Mouse (Mus musculus) MEL (cell line): ENCODE results near the gene Ppfia1. TPM values are rescaled to one million over a fixed set of nuclear protein-coding genes. Genes with fewer than 3 reads are reported as not detected.

Experiments
- DNase-seq: peaks from one replicate; pipeline ENCODE4 v3.0.0; 2011; ENCODE audit warnings: low read depth, low spot score
- H3K27ac ChIP-seq: 2 replicates; pipeline ENCODE4 v1.5.1; 2012; ENCODE audit warnings: low read depth, mild to moderate bottlenecking, control low read depth, low read length, moderate library complexity; ENCODE audit not compliant: control insufficient read depth
- H3K27me3 ChIP-seq, 2 experiments: fragments of 150-350 bp in 1 of 2; sonication (generic) in 1 of 2; 2 replicates each; pipeline ENCODE4 v1.6.1; 2012; ENCODE audit warnings: low read length in 2 of 2, mild to moderate bottlenecking in 2 of 2, improper control_type of control experiment in 1 of 2, moderate library complexity in 1 of 2; ENCODE audit not compliant: insufficient read depth in 2 of 2, control insufficient read depth in 1 of 2
- H3K36me3 ChIP-seq, 2 experiments: 2 replicates each; pipeline ENCODE4 v1.6.1; 2012 to 2014; ENCODE audit warnings: low read length in 2 of 2, improper control_type of control experiment in 1 of 2, inconsistent platforms in 1 of 2, mild to moderate bottlenecking in 1 of 2; ENCODE audit not compliant: insufficient read depth in 2 of 2, control insufficient read depth in 1 of 2
- H3K4me1 ChIP-seq, 2 experiments: fragments of 150-350 bp in 1 of 2; sonication (generic) in 1 of 2; 2 replicates each; pipeline ENCODE4 v1.6.1; 2012; ENCODE audit warnings: low read length in 2 of 2, improper control_type of control experiment in 1 of 2, mild to moderate bottlenecking in 1 of 2; ENCODE audit not compliant: insufficient read depth in 2 of 2, control insufficient read depth in 1 of 2
- H3K4me3 ChIP-seq, 2 experiments: fragments of 150-350 bp in 1 of 2; sonication (generic) in 1 of 2; 2 replicates each; pipeline ENCODE4 v1.5.1; 2012; ENCODE audit warnings: low read depth in 2 of 2, low read length in 2 of 2, mild to moderate bottlenecking in 2 of 2, moderate library complexity in 2 of 2, control low read depth in 1 of 2, improper control_type of control experiment in 1 of 2; ENCODE audit not compliant: control insufficient read depth in 1 of 2, insufficient read depth in 1 of 2
- H3K79me2 ChIP-seq: 2 replicates; pipeline ENCODE4 v1.6.1; 2012; ENCODE audit warnings: mild to moderate bottlenecking, low read length, moderate library complexity; ENCODE audit not compliant: control insufficient read depth, poor library complexity, insufficient read depth
- H3K9ac ChIP-seq: 2 replicates; pipeline ENCODE4 v1.6.1; 2012; ENCODE audit warnings: low read depth, mild to moderate bottlenecking, control low read depth, low read length, moderate library complexity; ENCODE audit not compliant: control insufficient read depth, poor library complexity, severe bottlenecking
- H3K9me3 ChIP-seq: fragments of 150-350 bp; sonication (generic); replicated peaks from 2 replicates; pipeline ENCODE4 v1.6.1; 2012; ENCODE audit warnings: mild to moderate bottlenecking, low read length, improper control_type of control experiment, moderate library complexity; ENCODE audit not compliant: insufficient read depth
- CHD2 ChIP-seq: IDR thresholded peaks from 2 replicates; pipeline ENCODE4 v1.6.1; 2011; ENCODE audit warnings: low read length, improper control_type of control experiment
- CTCF ChIP-seq, 3 experiments: IDR thresholded peaks in 2 of 3; conservative IDR thresholded peaks in 1 of 3; 2 replicates each; pipeline ENCODE4 v1.5.1; 2011 to 2012; ENCODE audit warnings: low read length in 3 of 3, low read depth in 2 of 3, mild to moderate bottlenecking in 2 of 3, improper control_type of control experiment in 1 of 3, inconsistent platforms in 1 of 3, mixed read lengths in 1 of 3, moderate library complexity in 1 of 3; ENCODE audit not compliant: control insufficient read depth in 1 of 3, insufficient read depth in 1 of 3, poor library complexity in 1 of 3, severe bottlenecking in 1 of 3
- E2F4 ChIP-seq: IDR thresholded peaks from 2 replicates; pipeline ENCODE4 v1.6.1; 2011; ENCODE audit warnings: low read depth, low read length, improper control_type of control experiment, borderline replicate concordance
- ELF1 ChIP-seq: IDR thresholded peaks from 2 replicates; pipeline ENCODE4 v1.6.1; 2014; ENCODE audit warnings: low read depth, mild to moderate bottlenecking, inconsistent platforms, low read length, improper control_type of control experiment, moderate library complexity
- GABPA ChIP-seq: IDR thresholded peaks from 2 replicates; pipeline ENCODE4 v1.6.1; 2012; ENCODE audit warnings: low read depth, mild to moderate bottlenecking, inconsistent platforms, low read length, improper control_type of control experiment, moderate library complexity
- GATA1 ChIP-seq: IDR thresholded peaks from 2 replicates; pipeline ENCODE4 v1.6.1; 2011; ENCODE audit warnings: low read depth, low read length, improper control_type of control experiment
- HCFC1 ChIP-seq: IDR thresholded peaks from 2 replicates; pipeline ENCODE4 v1.6.1; 2012; ENCODE audit warnings: low read depth, mild to moderate bottlenecking, inconsistent platforms, low read length, improper control_type of control experiment, moderate library complexity
- MAFK ChIP-seq: IDR thresholded peaks from 2 replicates; pipeline ENCODE4 v1.6.1; 2011; ENCODE audit warnings: low read depth, mild to moderate bottlenecking, low read length, improper control_type of control experiment, borderline replicate concordance
- MAZ ChIP-seq: IDR thresholded peaks from 2 replicates; pipeline ENCODE4 v1.6.1; 2012; ENCODE audit warnings: low read depth, mild to moderate bottlenecking, inconsistent platforms, low read length, improper control_type of control experiment
- MEF2A ChIP-seq: IDR thresholded peaks from 2 replicates; pipeline ENCODE4 v1.6.1; 2014; ENCODE audit warnings: low read depth, mild to moderate bottlenecking, inconsistent platforms, low read length, improper control_type of control experiment; ENCODE audit not compliant: poor library complexity, insufficient replicate concordance, severe bottlenecking; ENCODE audit errors: extremely low read depth
- MXI1 ChIP-seq: IDR thresholded peaks from 2 replicates; pipeline ENCODE4 v1.6.1; 2011; ENCODE audit warnings: mild to moderate bottlenecking, low read depth, low read length, improper control_type of control experiment
- MYC ChIP-seq: IDR thresholded peaks from 2 replicates; pipeline ENCODE4 v1.6.1; 2011; ENCODE audit warnings: low read depth, mild to moderate bottlenecking, low read length, improper control_type of control experiment, moderate library complexity
- NELFE ChIP-seq: IDR thresholded peaks from 2 replicates; pipeline ENCODE4 v1.6.1; 2011; ENCODE audit warnings: low read depth, low read length, improper control_type of control experiment
- POLR2A ChIP-seq, 2 experiments: IDR thresholded peaks; 2 replicates each; pipeline ENCODE4 v1.6.1; 2011 to 2012; ENCODE audit warnings: low read length in 2 of 2, mild to moderate bottlenecking in 2 of 2, control low read depth in 1 of 2, improper control_type of control experiment in 1 of 2, low read depth in 1 of 2, moderate library complexity in 1 of 2; ENCODE audit not compliant: control insufficient read depth in 1 of 2, insufficient read depth in 1 of 2, poor library complexity in 1 of 2
- POLR2AphosphoS2 ChIP-seq: IDR thresholded peaks from 2 replicates; pipeline ENCODE4 v1.6.1; 2011; ENCODE audit warnings: low read length, improper control_type of control experiment
- POLR2AphosphoS5 ChIP-seq: IDR thresholded peaks from 2 replicates; pipeline ENCODE4 v1.6.1; 2012; ENCODE audit warnings: low read depth, borderline replicate concordance, mild to moderate bottlenecking, inconsistent platforms, low read length, moderate library complexity, mixed read lengths
- RCOR1 ChIP-seq: IDR thresholded peaks from 2 replicates; pipeline ENCODE4 v1.6.1; 2012; ENCODE audit warnings: low read depth, mild to moderate bottlenecking, inconsistent platforms, low read length, improper control_type of control experiment
- SMC3 ChIP-seq: IDR thresholded peaks from 2 replicates; pipeline ENCODE4 v1.6.1; 2011; ENCODE audit warnings: low read depth, low read length, improper control_type of control experiment
- TAL1 ChIP-seq: IDR thresholded peaks from 2 replicates; pipeline ENCODE4 v1.6.1; 2012; ENCODE audit warnings: mild to moderate bottlenecking, inconsistent platforms, low read length, moderate library complexity, mixed read lengths
- TBP ChIP-seq: IDR thresholded peaks from 2 replicates; pipeline ENCODE4 v1.8.0; 2011; ENCODE audit warnings: low read depth, low read length, improper control_type of control experiment
- TCF12 ChIP-seq: IDR thresholded peaks from 2 replicates; pipeline ENCODE4 v1.6.1; 2014; ENCODE audit warnings: low read depth, mild to moderate bottlenecking, inconsistent platforms, low read length, improper control_type of control experiment, moderate library complexity
- UBTF ChIP-seq: IDR thresholded peaks from 2 replicates; pipeline ENCODE4 v1.6.1; 2012; ENCODE audit warnings: low read depth, mild to moderate bottlenecking, inconsistent platforms, low read length, improper control_type of control experiment, moderate library complexity, borderline replicate concordance; ENCODE audit not compliant: insufficient read depth
- USF1 ChIP-seq: IDR thresholded peaks from 2 replicates; pipeline ENCODE4 v1.6.1; 2014; ENCODE audit warnings: low read depth, mild to moderate bottlenecking, inconsistent platforms, low read length, improper control_type of control experiment, moderate library complexity
- ZKSCAN1 ChIP-seq: IDR thresholded peaks from 2 replicates; pipeline ENCODE4 v1.6.1; 2012; ENCODE audit warnings: low read depth, mild to moderate bottlenecking, inconsistent platforms, low read length, improper control_type of control experiment, moderate library complexity
- ZMIZ1 ChIP-seq: IDR thresholded peaks from 2 replicates; pipeline ENCODE4 v1.6.1; 2012; ENCODE audit warnings: low read depth, mild to moderate bottlenecking, inconsistent platforms, low read length, improper control_type of control experiment, moderate library complexity
- polyA plus RNA-seq, 2 experiments: library from polyadenylated mRNA; stranded (reverse) in 1 of 2; unstranded in 1 of 2; fragments of >175 nt in 1 of 2; fragments of >200 nt in 1 of 2; gene quantifications; 2 replicates each; pipeline versions ENCODE4 v1.2.1 to v1.2.4; 2012; ENCODE audit warnings: low replicate concordance in 2 of 2, low read depth in 1 of 2; ENCODE audit not compliant: insufficient read length in 2 of 2, insufficient read depth in 1 of 2, missing spikeins in 1 of 2
- total RNA-seq: library from RNA; depleted of rRNA; stranded (reverse); fragments of 300-350 nt; gene quantifications from 2 replicates; pipeline ENCODE4 v1.2.3, GENCODE M21; 2012

Ppfia1 gene
- total and polyA plus RNA-seq, 3 experiments: 38.5 to 53.1 TPM; not detected in 1

- no peaks in the 10 kb centered on the region for H3K9me3 ChIP-seq
- H3K27ac ChIP-seq: no peak overlapping the region
- no peaks in the 10 kb centered on the region for H3K4me1 ChIP-seq
- no peaks in the 10 kb centered on the region for H3K27me3 ChIP-seq
- no peak overlapping the region for H3K4me3 ChIP-seq
- H3K36me3 ChIP-seq: no peaks in the 10 kb centered on the region
- no peaks in the 10 kb centered on the region for H3K79me2 ChIP-seq
- no peak for DNase-seq
- H3K9ac ChIP-seq: no peak overlapping the region
- no peak for TF ChIP-seq MAFK
- no peak for TF ChIP-seq CTCF (IDR thresholded peaks at IDR 0.05 in 2 of 3, conservative IDR thresholded peaks at IDR 0.05 in 1 of 3; ENCODE audit: control insufficient read depth in 1 of 3, insufficient read depth in 1 of 3, low read depth in 2 of 3, low read length in 3 of 3, poor library complexity in 1 of 3, severe bottlenecking in 1 of 3)
- no peak for TF ChIP-seq MXI1
- no peak for TF ChIP-seq E2F4
- TF ChIP-seq GABPA: no peak
- no peak for TF ChIP-seq ZMIZ1
- no peak for TF ChIP-seq SMC3
- no peak for TF ChIP-seq HCFC1
- no peak for TF ChIP-seq POLR2A (IDR thresholded peaks at IDR 0.05; ENCODE audit: control insufficient read depth in 1 of 2, insufficient read depth in 1 of 2, low read depth in 1 of 2, low read length in 2 of 2, poor library complexity in 1 of 2)
- TF ChIP-seq ELF1: no peak
These were observed 13.6 kb upstream of the Ppfia1 start for GRCm38 (mm10) chr7:144566921-144567682.

DNA sequence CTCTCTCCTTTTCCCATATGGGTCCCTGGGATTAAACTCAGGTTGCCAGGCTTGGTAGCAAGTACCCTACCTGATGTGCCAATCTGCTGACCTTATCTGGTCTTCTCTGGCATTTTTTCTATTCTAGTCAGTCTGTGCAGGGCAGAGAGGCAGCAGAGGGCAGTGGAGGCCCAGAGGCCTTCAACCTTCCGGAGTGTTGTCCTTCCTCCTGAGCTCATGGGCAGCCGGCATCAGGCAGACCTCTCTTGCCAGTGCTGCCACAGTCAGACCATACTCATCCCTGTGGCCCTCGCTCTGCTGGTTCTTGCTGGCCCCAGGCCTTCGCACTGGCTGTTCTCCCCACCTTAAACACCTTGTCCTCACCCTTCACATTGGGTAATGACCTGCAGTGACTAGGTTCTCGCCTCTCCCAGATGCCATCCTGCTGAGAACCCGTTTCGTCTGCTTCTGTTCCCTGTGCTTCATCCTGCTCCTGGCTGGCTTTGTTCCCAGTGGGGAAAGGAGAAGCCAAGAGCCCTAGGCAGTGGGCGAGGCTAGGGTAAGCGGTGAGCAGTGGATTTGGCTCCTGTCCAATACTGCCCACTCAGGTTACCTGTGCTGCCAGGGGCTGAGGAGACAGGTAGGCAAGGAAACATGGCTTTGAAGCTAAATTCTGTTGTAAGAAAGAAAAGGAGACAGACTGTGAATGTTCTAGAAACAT, 10.1 kb upstream of the Ppfia1 start:
- Histone ChIP-seq H3K9me3 (no peaks in the 10 kb centered on the region), H3K9ac (no peak overlapping the region), H3K27ac (no peak overlapping the region), H3K4me1 (no peaks in the 10 kb centered on the region), H3K36me3 (no peaks in the 10 kb centered on the region), H3K27me3 (peaks cover 0 to 4% of the 10 kb centered on the region in 2 experiments; a peak in 1 of 4 replicates), H3K79me2 (no peaks in the 10 kb centered on the region), H3K4me3 (no peak overlapping the region)
- DNase-seq: no peak
- TF ChIP-seq GABPA (no peak), POLR2AphosphoS2 (no peak), MYC (no peak), CHD2 (no peak), MEF2A (no peak), TCF12 (no peak), POLR2AphosphoS5 (no peak), ZKSCAN1 (no peak), MAZ (no peak), TBP (no peak), UBTF (no peak), NELFE (no peak), GATA1 (no peak), USF1 (no peak), TAL1 (no peak), RCOR1 (no peak), CTCF (IDR thresholded peaks at IDR 0.05 in 2 of 3, conservative IDR thresholded peaks at IDR 0.05 in 1 of 3; ENCODE audit: control insufficient read depth in 1 of 3, insufficient read depth in 1 of 3, low read depth in 2 of 3, low read length in 3 of 3, poor library complexity in 1 of 3, severe bottlenecking in 1 of 3) (no peak)
